Mouse (Mus musculus): ENCODE results near the gene Taf3. TPM values are rescaled to one million over a fixed set of nuclear protein-coding genes. Genes with fewer than 3 reads are reported as not detected.

The Taf3 gene
- total and polyA plus RNA-seq, 3 experiments, result 3.1 to 13.4 (median 6.0) TPM

GRCm38 (mm10) chr2:9965608-9966007 is 82.8 kb downstream of the Taf3 start:
- in situ Hi-C loops (cut with MboI; ENCODE audit: low pct_ligation_motif_present, low pct_unique_long_range_greater_than_20kb, low sequenced_read_pairs), result no loop called here
- TF ChIP-seq JUND (conservative IDR thresholded peaks at IDR 0.05; ENCODE audit: low read depth, low read length) (no peak), MEF2A (IDR thresholded peaks at IDR 0.05; ENCODE audit: borderline replicate concordance, low read depth, low read length) (no peak), USF1 (IDR thresholded peaks at IDR 0.05; ENCODE audit: low read depth, low read length) (no peak), RCOR1 (conservative IDR thresholded peaks at IDR 0.05; ENCODE audit: low read depth, low read length) (no peak), IRF4 (IDR thresholded peaks at IDR 0.05; ENCODE audit: low read depth, low read length) (no peak), PAX5 (IDR thresholded peaks at IDR 0.05; ENCODE audit: low read length) (no peak), USF2 (conservative IDR thresholded peaks at IDR 0.05; ENCODE audit: low read depth, low read length) (no peak), JUN (IDR thresholded peaks at IDR 0.05; ENCODE audit: insufficient read depth, low read depth, low read length) (no peak), MAX (IDR thresholded peaks at IDR 0.05; ENCODE audit: low read length) (no peak), NRF1 (IDR thresholded peaks at IDR 0.05; ENCODE audit: low read depth, low read length) (no peak), ETS1 (conservative IDR thresholded peaks at IDR 0.05; ENCODE audit: low read depth, low read length) (no peak), CHD1 (IDR thresholded peaks at IDR 0.05; ENCODE audit: low read depth, low read length) (no peak), CTCF (conservative IDR thresholded peaks at IDR 0.05 in 1 of 2, IDR thresholded peaks at IDR 0.05 in 1 of 2; ENCODE audit: low read depth in 2 of 2, low read length in 2 of 2) (no peak), SMC3 (IDR thresholded peaks at IDR 0.05; ENCODE audit: low read depth, low read length) (no peak), CHD2 (IDR thresholded peaks at IDR 0.05; ENCODE audit: low read length) (no peak)
- Histone ChIP-seq H3K27ac (ENCODE audit: insufficient read depth, low read depth) (no peak overlapping the region), H3K9me3 (replicated peaks; ENCODE audit: low read length) (no peaks in the 10 kb centered on the region), H3K4me3 (replicated peaks in 1 of 3; ENCODE audit: low read depth in 2 of 3, low read length in 2 of 3, poor library complexity in 1 of 3) (no peak overlapping the region), H3K79me2 (replicated peaks; ENCODE audit: control insufficient read depth, extremely low read depth, insufficient read depth, poor library complexity, severe bottlenecking) (no peaks in the 10 kb centered on the region), H3K36me3 (replicated peaks in 1 of 2; ENCODE audit: control insufficient read depth in 1 of 2, insufficient read depth in 1 of 2, low read length in 1 of 2) (peaks cover 0 to 13% of the 10 kb centered on the region in 2 experiments), H3K4me2 (ENCODE audit: insufficient read depth, low read depth, poor library complexity, severe bottlenecking) (no peak overlapping the region), H3K4me1 (ENCODE audit: control insufficient read depth in 1 of 2, insufficient read depth in 2 of 2) (peaks cover 12 to 48% of the 10 kb centered on the region in 2 experiments), H3K27me3 (replicated peaks) (no peaks in the 10 kb centered on the region), H3K9ac (ENCODE audit: insufficient read depth, low read depth) (no peak overlapping the region)
- dilution Hi-C loops (cut with MboI; ENCODE audit: extremely low pct_ligation_motif_present, extremely low pct_unique_long_range_greater_than_20kb, low sequenced_read_pairs), result no loop called here
- peak; percentile 41 for DNase-seq (ENCODE audit: extremely low read depth)

DNA sequence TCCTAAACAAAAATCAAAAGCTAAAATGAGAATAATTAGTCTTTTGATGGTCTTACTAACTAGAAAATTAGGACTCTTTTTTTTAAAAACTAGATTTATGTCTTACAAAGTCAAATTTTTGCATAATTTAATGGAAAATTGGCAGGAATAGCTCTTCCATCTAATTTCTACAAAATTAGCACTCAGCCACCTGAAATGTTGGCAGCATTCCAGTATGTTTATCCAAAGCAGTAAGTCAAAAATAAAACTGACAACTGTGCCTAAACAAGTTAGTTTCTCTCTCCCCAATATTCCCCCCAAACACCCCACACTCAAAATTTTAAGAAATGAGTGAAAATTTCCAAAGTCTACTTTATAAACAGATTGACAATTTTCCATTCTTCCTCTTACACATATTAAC is 85.5 kb downstream of the Taf3 start:
- H3K79me2 ChIP-seq (replicated peaks; ENCODE audit: control insufficient read depth, extremely low read depth, insufficient read depth, poor library complexity, severe bottlenecking), result no peaks in the 10 kb centered on the region
- DNase-seq (ENCODE audit: extremely low read depth), result no peak
- H3K9me3 ChIP-seq (replicated peaks; ENCODE audit: low read length), result no peaks in the 10 kb centered on the region
- H3K27me3 ChIP-seq (replicated peaks), result no peaks in the 10 kb centered on the region
- no peak overlapping the region for H3K27ac ChIP-seq (ENCODE audit: insufficient read depth, low read depth)
- H3K4me1 ChIP-seq (ENCODE audit: control insufficient read depth in 1 of 2, insufficient read depth in 2 of 2), result peaks cover 8 to 31% of the 10 kb centered on the region in 2 experiments
- H3K4me3 ChIP-seq (replicated peaks in 1 of 3; ENCODE audit: low read depth in 2 of 3, low read length in 2 of 3, poor library complexity in 1 of 3), result no peak overlapping the region
- peaks cover 0 to 12% of the 10 kb centered on the region in 2 experiments for H3K36me3 ChIP-seq (replicated peaks in 1 of 2; ENCODE audit: control insufficient read depth in 1 of 2, insufficient read depth in 1 of 2, low read length in 1 of 2)
- in situ Hi-C loops (cut with MboI; ENCODE audit: low pct_ligation_motif_present, low pct_unique_long_range_greater_than_20kb, low sequenced_read_pairs), result no loop called here
- TF ChIP-seq RCOR1 (conservative IDR thresholded peaks at IDR 0.05; ENCODE audit: low read depth, low read length), result no peak
- H3K4me2 ChIP-seq (ENCODE audit: insufficient read depth, low read depth, poor library complexity, severe bottlenecking), result no peak overlapping the region
- dilution Hi-C loops (cut with MboI; ENCODE audit: extremely low pct_ligation_motif_present, extremely low pct_unique_long_range_greater_than_20kb, low sequenced_read_pairs), result no loop called here
- H3K9ac ChIP-seq (ENCODE audit: insufficient read depth, low read depth), result no peak overlapping the region
